Mouse (Mus musculus) spleen, adult 12 weeks (tissue): ENCODE data around the gene Treh.

Source experiments
- DNase-seq: peaks from one replicate; pipeline ENCODE4 v3.0.0; 2022; ENCODE audit warnings: low spot score

Treh gene

GRCm38 (mm10) chr9:44716997-44717821 is 44.2 kb downstream of the Treh start:
- no peak for DNase-seq

GRCm38 (mm10) chr9:44717822-44718242 is 44.8 kb downstream of the Treh start:
- no peak for DNase-seq

- no peak for DNase-seq
Observed at GRCm38 (mm10) chr9:44718937-44719631, 46.1 kb downstream of the Treh start.

GRCm38 (mm10) chr9:44719632-44720357 is 46.8 kb downstream of the Treh start:
- DNase-seq = no peak

- DNase-seq = no peak
Observed at GRCm38 (mm10) chr9:44720358-44721153, 47.5 kb downstream of the Treh start.

GRCm38 (mm10) chr9:44721154-44721876 is 48.3 kb downstream of the Treh start:
- DNase-seq = no peak

GRCm38 (mm10) chr9:44721877-44722186 is 48.8 kb downstream of the Treh start:
- DNase-seq = no peak

GRCm38 (mm10) chr9:44722575-44722974 is 49.5 kb downstream of the Treh start:
- no peak for DNase-seq

GRCm38 (mm10) chr9:44723008-44723407 is 50.0 kb downstream of the Treh start:
- DNase-seq = no peak

GRCm38 (mm10) chr9:44723521-44724041 is 50.5 kb downstream of the Treh start:
- no peak for DNase-seq

- DNase-seq = no peak
Observed at GRCm38 (mm10) chr9:44724223-44724622, 51.2 kb downstream of the Treh start.

- no peak for DNase-seq
Observed at GRCm38 (mm10) chr9:44724665-44725064, 51.6 kb downstream of the Treh start.

GRCm38 (mm10) chr9:44726431-44727146 is 53.6 kb downstream of the Treh start:
- no peak for DNase-seq

GRCm38 (mm10) chr9:44727441-44727840 is 54.4 kb downstream of the Treh start:
- DNase-seq = no peak

- DNase-seq = no peak
Observed at GRCm38 (mm10) chr9:44732130-44732549, 59.1 kb downstream of the Treh start.

GRCm38 (mm10) chr9:44732921-44733530 is 60.0 kb downstream of the Treh start:
- DNase-seq = no peak

GRCm38 (mm10) chr9:44733671-44734523 is 60.9 kb downstream of the Treh start:
- no peak for DNase-seq

GRCm38 (mm10) chr9:44734524-44735494 is 61.8 kb downstream of the Treh start, which contains the start of gene Phldb1:
Gene Phldb1, minus strand, starts transcription at chr9:44735198.
- no peak for DNase-seq
